Mouse (Mus musculus): ENCODE measurements around the gene Maml3.

GRCm38 (mm10) chr3:52006721-52007330, 98.0 kb downstream of the Maml3 start:
- TF ChIP-seq CTCF (IDR thresholded peaks at IDR 0.05; ENCODE audit: low read depth, low read length): no peak
- TF ChIP-seq POLR2A (IDR thresholded peaks at IDR 0.05; ENCODE audit: borderline replicate concordance, low read depth, low read length): no peak
